Mouse (Mus musculus) right cerebral cortex, postnatal 10 days (tissue): Measurements from ENCODE around the gene Tas1r2.

ENCODE experiments used
- DNase-seq, 2 experiments: peaks; one replicate each; pipeline ENCODE4 v3.0.0; 2021; ENCODE audit warnings: low spot score in 2 of 2

Tas1r2 gene

DNA sequence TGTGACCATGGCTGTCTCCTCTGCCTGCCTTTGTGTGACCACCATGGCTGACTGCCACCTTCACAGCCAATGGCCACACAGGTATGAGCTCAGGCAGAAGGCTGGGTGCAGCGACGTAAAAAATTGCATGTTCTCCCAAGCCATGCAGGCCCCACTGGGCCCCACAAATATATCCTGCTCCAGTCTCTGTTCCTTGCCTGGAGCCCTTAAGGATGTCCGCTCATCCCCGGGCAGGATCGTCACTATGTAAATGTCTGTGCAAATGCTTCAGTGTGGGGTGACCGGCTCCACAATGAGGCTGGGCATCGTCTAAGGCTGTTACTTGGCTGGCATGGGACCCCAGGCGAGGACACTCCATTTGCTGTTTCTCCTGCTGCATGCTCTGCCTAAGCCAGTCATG, at the start of gene Tas1r2:
Gene Tas1r2 (plus strand): TSS at position 301 of the 400 bp plus-strand sequence.
- DNase-seq = no peak

DNA sequence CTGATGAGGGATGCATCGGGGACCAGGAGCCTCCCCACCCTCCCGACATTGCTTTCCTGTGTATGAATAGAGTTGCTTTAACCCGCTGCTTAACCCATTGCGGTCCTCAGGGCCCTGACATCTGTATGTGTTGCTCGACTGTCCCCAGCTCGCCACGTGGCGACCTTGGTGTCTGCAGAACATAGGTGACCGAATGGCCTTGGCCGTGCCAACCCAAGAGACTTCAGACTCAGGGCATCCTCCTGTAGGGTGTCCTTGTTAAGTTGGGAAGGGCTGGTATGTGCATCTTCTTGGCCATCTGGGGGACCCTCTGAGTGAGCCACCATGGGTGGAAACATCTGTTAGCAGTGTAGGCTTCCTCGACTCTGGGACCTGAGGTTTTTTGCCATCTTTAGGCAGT, 48.1 kb upstream of the Tas1r2 start:
- no peak for DNase-seq

- no peak for DNase-seq
Measured at GRCm38 (mm10) chr4:139606732-139607131, 46.6 kb upstream of the Tas1r2 start.

DNA sequence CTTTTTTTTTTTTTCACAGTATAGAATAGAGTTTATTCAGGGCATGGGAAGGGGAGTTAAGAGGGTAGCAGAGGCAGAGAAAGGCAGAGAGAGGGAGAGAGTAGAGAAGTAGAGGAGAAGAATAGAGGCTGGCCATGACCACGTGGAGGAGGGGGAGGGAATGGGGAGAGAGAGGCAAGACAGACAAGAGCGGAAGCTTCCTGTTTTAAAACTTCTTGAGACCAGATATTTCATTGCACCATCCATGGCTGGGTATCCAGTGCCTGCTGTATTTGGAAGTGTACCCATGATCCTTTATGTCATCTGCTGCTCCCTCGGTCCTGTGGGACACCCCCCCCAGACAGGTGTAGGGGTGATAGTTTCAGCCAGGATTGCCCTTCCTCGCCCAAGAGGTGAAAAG, 44.4 kb upstream of the Tas1r2 start:
- no peak for DNase-seq

DNA sequence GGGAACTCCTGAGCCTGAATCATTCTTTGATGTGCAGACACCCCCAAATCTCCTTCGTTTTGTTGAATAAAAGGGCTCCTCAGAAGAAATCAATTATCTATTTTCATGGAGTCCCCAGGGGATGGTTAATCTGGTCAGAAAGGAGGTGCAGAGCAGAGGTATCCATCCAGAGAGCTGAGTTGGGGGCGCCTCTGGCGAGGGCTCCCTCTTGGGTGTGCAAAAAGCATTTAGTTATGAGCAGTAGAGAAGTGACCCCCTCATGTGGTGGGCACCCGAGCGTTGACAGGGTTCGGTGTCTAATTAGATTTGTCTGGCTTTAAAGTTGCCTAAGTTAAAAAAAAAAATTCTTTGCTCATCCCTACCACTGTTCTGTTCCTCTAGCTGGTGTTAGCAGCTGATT, 42.4 kb upstream of the Tas1r2 start:
- no peak for DNase-seq

DNA sequence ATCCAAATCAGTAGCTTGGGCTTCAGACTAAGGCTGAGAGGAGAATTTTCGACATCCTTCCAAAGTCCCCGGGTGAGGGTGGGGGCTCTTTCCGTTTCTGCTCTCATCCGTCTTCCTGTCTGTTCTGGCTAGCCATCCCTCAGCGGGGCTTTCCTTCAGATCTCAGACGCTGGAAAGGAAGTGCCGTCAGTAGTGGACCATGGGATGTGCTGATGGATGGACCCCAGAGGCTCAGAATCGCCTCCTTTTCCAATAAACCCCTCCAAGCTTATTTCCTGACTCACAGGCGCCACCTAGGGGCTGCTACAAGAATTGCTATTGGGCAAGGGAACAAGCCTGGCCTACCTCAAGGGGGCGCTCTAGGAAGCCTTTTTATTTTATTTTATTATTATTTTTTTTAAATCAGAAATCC, 41.8 kb upstream of the Tas1r2 start:
- peak; percentile 72 to 87 for DNase-seq

DNA sequence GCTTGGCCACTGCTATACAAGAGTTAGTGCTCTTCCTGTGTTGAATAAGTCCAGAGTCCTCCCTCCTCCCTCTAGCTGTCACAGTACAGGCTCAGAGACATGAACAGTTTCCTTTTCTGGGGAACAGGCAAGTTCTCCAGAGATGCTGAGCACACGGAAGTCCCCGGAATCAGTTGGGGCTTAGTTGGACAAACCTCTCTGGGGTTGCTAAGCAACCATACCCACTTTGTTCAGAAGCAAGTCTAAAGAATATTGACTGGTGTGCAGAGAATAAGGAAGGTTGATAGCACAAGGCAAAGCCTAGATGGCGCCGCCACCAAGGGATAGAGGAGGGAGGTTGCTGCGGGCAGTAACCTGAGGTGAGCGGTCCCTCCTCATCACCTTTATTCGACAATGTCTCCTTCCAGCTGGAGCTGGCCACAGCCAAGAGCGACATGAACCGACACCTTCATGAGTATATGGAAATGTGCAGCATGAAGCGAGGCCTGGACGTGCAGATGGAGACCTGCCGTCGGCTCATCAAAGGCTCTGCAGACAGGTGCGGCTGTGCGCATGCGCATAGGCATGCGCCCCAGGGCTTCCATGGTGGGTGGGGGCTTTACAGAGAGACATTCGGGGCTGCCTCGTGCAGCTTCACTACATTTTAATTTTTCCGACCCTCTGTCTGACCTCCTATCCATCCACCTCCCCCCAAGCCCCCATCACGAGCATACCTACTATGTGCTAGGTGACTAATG, 38.6 kb upstream of the Tas1r2 start:
- no peak for DNase-seq

GRCm38 (mm10) chr4:139616276-139617000, 36.9 kb upstream of the Tas1r2 start:
- no peak for DNase-seq

GRCm38 (mm10) chr4:139617001-139617364, 36.4 kb upstream of the Tas1r2 start:
- no peak for DNase-seq

DNA sequence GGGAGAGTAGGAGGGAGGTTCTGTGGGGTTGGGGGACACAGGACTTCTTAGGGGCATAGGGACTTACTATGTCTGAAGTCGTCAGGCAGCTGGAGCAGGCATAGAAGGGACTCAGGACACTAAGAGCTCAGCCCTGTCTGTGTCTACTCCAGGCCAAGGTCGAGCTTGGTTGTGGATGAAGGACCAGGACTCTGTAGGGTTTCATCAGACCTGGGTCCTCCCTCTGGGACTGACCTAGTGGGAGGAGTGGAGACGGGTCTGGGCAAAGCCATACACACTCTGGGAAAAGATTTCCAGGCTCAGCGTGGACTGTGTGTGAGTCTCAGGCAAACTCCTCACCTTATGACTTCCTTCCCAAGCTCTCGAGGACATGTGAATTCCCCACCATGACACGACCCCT, 33.6 kb upstream of the Tas1r2 start:
- DNase-seq = no peak

DNA sequence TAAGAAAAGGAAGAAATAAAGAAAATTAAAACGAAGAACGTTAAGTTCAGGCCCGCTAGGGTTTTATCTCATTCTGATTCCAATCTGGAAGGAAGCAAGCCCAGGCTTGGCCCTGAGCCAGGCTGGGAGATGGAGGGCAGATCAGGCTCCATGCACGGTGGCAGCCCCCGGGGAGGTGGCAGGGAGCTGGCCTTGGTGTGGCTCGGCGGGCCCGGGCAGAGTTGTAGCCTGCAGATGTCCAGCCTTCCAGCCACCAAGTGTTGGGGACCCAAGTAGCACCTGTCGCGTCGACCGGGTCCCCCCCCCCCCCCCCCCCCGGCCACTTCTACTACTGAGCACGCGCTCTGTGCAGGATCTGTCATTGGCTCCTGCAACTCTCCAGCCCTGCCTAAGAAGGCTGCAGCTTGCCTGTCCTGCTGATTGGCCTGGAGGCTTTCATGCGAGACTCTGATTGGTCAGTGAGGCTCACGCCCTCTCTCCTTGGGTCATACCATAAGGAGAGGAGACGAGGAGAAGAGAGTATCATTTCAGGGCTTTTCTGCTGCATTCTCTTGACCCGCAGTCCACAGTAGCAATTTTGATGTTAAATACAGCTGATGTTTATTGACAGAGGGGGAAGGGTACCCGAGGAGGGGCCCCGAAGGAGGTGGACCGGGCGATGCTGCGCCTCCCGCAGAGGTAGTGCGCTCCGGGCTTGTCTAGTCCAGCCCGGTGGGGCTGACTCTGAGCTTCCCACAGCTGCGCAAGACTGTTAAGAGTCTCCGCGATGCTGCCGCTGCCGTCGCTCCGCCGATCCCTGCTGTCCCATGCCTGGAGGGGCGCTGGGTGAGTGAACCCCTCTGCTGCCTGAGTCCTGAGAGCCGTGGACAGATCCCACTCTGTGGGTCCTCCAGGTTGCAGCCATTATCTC, 30.7 kb upstream of the Tas1r2 start, which contains the start of gene Aldh4a1:
Gene Aldh4a1 (plus strand): TSS at position 494 of the 910 bp plus-strand sequence.
- peak; percentile 96 to 99 for DNase-seq

- no peak for DNase-seq
Measured at GRCm38 (mm10) chr4:139623434-139624115, 29.8 kb upstream of the Tas1r2 start.

GRCm38 (mm10) chr4:139624116-139624489, 29.2 kb upstream of the Tas1r2 start:
- DNase-seq = no peak

GRCm38 (mm10) chr4:139624706-139625105, 28.6 kb upstream of the Tas1r2 start:
- DNase-seq = no peak

DNA sequence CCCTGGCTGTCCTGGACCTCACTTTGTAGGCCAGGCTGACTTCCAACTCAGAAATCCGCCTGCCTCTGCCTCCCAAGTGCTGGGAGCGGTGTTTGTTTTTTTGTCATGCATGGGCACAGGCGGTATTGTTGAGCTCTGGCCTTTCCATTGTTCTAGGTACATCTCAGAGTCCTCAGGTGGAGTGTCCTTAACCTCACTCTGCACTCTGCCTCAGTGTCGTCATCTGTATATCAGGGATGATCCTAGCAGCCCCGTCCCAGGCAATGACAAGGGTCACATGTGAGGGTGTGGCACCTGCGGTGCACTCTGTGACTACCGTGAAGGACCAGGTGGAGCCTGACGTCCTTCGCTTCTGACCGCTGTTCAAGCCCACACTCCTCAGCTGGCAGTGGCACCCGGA, 26.0 kb upstream of the Tas1r2 start:
- DNase-seq = no peak

DNA sequence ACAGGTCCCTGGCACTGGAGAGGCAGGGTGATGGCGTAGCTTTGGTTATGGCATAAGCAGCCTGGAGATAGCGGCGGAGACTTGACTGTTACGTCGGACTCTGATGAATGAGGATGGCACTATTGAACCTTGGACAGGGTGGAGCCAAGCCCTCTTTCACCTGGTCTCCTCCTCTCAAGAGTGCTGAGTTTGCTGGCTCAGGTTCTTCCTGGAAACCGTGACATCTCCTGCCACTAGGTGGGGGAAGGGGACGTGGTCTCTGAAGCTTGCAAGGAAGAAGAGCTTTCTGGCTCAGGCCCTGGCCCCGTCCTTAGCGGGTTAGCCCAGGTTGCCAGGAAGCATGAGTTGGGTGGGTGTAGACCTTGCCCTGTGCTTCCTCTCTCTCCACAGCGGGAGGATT, 23.2 kb upstream of the Tas1r2 start:
- no peak for DNase-seq

DNA sequence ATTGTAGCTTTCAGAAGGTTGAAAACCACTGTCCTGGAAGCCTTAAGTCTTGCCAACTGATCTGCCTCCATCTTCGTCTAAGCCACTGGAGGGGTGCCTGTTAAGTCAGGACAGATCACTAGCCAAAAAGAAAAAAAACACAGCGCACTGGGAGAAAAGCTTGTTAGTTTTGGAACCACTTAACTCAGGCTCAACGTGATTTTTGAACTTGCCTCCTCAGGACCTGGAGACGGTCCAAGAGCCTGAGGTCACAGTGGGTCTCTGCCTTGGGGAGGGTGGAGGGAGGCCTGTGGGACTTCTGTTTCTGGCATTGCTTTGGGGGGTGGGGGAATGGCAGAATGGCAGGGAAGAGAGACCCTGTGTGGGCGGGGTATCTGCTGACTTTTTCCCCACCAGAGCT, 22.2 kb upstream of the Tas1r2 start:
- DNase-seq = no peak

DNA sequence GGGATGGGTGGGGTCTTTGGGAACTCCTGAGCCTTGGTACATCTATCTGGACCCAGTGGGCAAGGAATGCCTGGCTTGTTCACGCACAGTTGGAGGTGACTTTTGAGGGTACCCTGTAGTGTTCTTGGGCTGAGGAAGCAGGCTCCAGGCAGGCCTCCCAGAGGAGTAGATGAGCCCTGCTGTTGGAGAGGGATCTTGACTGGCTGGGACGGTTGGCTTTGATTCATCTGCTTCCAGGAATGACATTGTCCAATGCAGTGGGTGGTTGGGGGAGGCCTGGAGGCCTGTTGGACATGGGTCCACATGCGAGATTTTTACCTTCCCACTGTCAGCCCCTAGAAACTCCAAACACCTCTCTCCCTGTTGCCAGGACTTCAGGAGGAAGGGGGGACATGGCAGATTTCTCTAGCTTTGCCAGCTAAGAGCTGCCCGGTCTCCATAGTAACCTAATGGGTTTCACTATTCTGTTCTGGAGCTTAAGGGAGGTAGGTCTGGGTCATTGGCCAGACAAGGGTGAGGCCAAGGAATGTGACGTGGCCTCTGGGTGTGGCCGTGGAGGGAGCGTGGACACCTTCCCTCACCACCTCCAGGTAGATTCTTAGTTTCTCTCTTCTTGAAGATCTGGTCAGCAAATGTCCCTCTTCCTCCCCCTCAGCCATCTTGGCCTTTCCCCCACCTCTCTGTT, 21.6 kb upstream of the Tas1r2 start:
- DNase-seq = no peak

DNA sequence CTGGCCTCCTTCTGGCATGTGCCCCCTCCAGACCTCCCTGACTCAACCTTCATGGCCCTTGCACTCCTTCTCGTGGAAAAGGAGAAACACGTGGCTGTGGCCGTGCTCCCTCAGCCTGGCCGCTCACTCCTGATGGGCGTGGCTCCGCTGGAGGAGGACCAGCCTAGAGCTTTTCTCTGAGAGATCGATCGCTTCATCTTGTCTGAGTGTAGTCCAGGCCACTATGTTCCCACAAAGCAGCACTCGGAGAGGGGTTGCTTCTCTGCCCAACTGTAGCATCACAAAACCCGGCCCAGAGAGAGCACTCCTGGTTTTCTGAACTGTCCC, 21.1 kb upstream of the Tas1r2 start:
- no peak for DNase-seq

GRCm38 (mm10) chr4:139636373-139636772, 17.0 kb upstream of the Tas1r2 start:
- DNase-seq = peak in 1 of 2 experiments; percentile 82

DNA sequence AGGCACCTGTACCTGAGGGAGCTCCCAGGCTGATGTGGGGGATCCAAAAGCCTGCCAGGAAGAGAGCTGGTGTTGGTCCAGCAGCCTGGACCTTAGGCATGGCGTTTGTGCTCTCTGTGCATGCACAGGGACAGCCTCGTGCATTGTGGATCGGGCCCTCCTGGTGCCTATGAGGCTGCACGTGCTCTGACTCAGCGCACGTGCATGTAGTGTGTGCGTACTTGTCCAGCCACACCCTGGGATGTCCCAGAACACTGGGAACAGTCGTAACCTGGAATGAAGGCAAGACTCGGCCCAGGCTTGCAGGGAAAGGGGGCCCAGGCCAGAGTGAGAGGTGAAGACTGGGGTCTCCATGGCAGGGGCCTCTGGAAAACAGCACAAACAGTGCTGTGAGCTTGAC, 15.5 kb upstream of the Tas1r2 start:
- no peak for DNase-seq
